Mouse (Mus musculus) B cell, adult 62 days (primary cell): ENCODE measurements around the gene Gm11027. TPM values are rescaled to one million over a fixed set of nuclear protein-coding genes. Genes with fewer than 3 reads are reported as not detected.

Source experiments
- total RNA-seq: library from RNA; stranded (reverse); gene quantifications from 4 replicates; pipeline ENCODE4 v1.2.4, GENCODE M21; 2023

Gm11027 gene
- not detected in 4 replicates for total RNA-seq

GRCm38 (mm10) chr12:116275086-116275485, at the start of gene Gm11027:
Gm11027 (plus strand) TSS chr12:116275386.

GRCm38 (mm10) chr12:116262555-116263341, 12.4 kb upstream of the Gm11027 start, which contains the start of gene Wdr60:
Wdr60 (minus strand) TSS chr12:116263022.

GRCm38 (mm10) chr12:116280653-116281364, 5.6 kb downstream of the Gm11027 start, which contains the start of gene Esyt2:
Esyt2 (plus strand) TSS chr12:116281196.

Other genes with a start within 250 kb of the Gm11027 start
- gene Zfp386, start 227.7 kb upstream of the Gm11027 start, total RNA-seq, result 30.4 to 36.5 TPM (median 32.7 TPM) in 4 replicates
- gene Vipr2, start 197.7 kb upstream of the Gm11027 start, total RNA-seq, result 0.15 TPM in 1 of 4 replicates, not detected in the others
- gene Wdr60, start 12.4 kb upstream of the Gm11027 start, total RNA-seq, result 1.3 to 3.7 TPM (median 2.8 TPM) in 4 replicates
- 75.4 to 87.3 TPM (median 78.7 TPM) in 4 replicates for gene Esyt2, start 5.8 kb downstream of the Gm11027 start, total RNA-seq
- gene Ncapg2, start 130.0 kb downstream of the Gm11027 start, total RNA-seq, result 8.0 to 11.4 TPM (median 10.6 TPM) in 4 replicates
- not detected in 4 replicates for gene Ptprn2, start 210.3 kb downstream of the Gm11027 start, total RNA-seq